ENCODE assay signal across 11 mouse cellular contexts in genomic region chr2:71316116-71316789, GRCm38 (mm10).
"Had no signal": no experiment of that assay in that cellular context is flagged by ENCODE, and none has a peak within 500 bp of the region (broad histone marks: within the 10 kb centered on the region; RNA-seq: fewer than 3 reads in every experiment).

No protein-coding gene starts in this region.

- H3K4me3 ChIP-seq: kidney, embryonic 15.5 days; limb, embryonic 12.5 days; midbrain, embryonic 13.5 days; stomach, embryonic 15.5 days had no signal

- H3K27me3 ChIP-seq: kidney, embryonic 15.5 days; limb, embryonic 12.5 days; midbrain, embryonic 13.5 days; stomach, embryonic 15.5 days had no signal

- H3K4me1 ChIP-seq: stomach, embryonic 15.5 days had no signal

- DNase-seq: kidney, adult 2 months; kidney, postnatal 25 days; layer of hippocampus, adult 9-11 months; layer of hippocampus, postnatal 36 days; lung, adult 18-20 months; thymus, postnatal 4 days had no signal

- H3K9me3 ChIP-seq: kidney, embryonic 15.5 days; limb, embryonic 12.5 days; midbrain, embryonic 13.5 days; stomach, embryonic 15.5 days had no signal

- ATAC-seq: midbrain, embryonic 13.5 days had no signal

- H3K27ac ChIP-seq: kidney, embryonic 15.5 days; limb, embryonic 12.5 days; liver, embryonic 14.5 days; midbrain, embryonic 13.5 days; stomach, embryonic 15.5 days had no signal

- H3K9ac ChIP-seq: kidney, embryonic 15.5 days; limb, embryonic 12.5 days; liver, embryonic 14.5 days; midbrain, embryonic 13.5 days; stomach, embryonic 15.5 days had no signal

- H3K4me2 ChIP-seq: limb, embryonic 12.5 days; midbrain, embryonic 13.5 days; stomach, embryonic 15.5 days had no signal
